Mouse (Mus musculus): ENCODE results near the gene Bbs4. TPM values are rescaled to one million over a fixed set of nuclear protein-coding genes. Genes with fewer than 3 reads are reported as not detected.

Gene Bbs4
- polyA plus RNA-seq, 1 experiment from 2014 or later: 46.2 TPM

- Histone ChIP-seq H3K9me3 (no peaks in the 10 kb centered on the region), H3K27me3 (replicated peaks) (no peaks in the 10 kb centered on the region), H3K4me2 (peak within 1 kb of the TSS; percentile 72), H3K4me1 (peaks cover 19% of the 10 kb centered on the region), H3K9ac (peak within 1 kb of the TSS; percentile 83), H3K36me3 (replicated peaks) (no peaks in the 10 kb centered on the region), H3K27ac (peak within 1 kb of the TSS; percentile 95), H3K4me3 (peak within 1 kb of the TSS; percentile 94)
- WGBS: under 1% methylated on average over 58 of the region's 58 CpGs
- peak; percentile 97 for ATAC-seq (replicated peaks)
Observed at GRCm38 (mm10) chr9:59290957-59291687, 62.2 kb downstream of the Bbs4 start, which contains the start of gene Adpgk. Adpgk (plus strand) TSS chr9:59291558.

GRCm38 (mm10) chr9:59289529-59290115 lies 63.7 kb downstream of the Bbs4 start:
- Histone ChIP-seq H3K27me3 (replicated peaks) (no peaks in the 10 kb centered on the region), H3K4me2 (no peak overlapping the region), H3K27ac (no peak overlapping the region), H3K4me3 (no peak overlapping the region), H3K9me3 (no peaks in the 10 kb centered on the region), H3K36me3 (replicated peaks) (no peaks in the 10 kb centered on the region), H3K9ac (no peak overlapping the region), H3K4me1 (peaks cover 19% of the 10 kb centered on the region)
- WGBS: 78% methylated on average over 6 of the region's 6 CpGs
- ATAC-seq (replicated peaks): no peak

- no peak overlapping the region for H3K4me3 ChIP-seq
- no peak overlapping the region for H3K27ac ChIP-seq
- H3K9ac ChIP-seq: no peak overlapping the region
- no peaks in the 10 kb centered on the region for H3K9me3 ChIP-seq
- ATAC-seq (replicated peaks): no peak
- H3K4me1 ChIP-seq: peaks cover 19% of the 10 kb centered on the region
- H3K36me3 ChIP-seq (replicated peaks): no peaks in the 10 kb centered on the region
- no peaks in the 10 kb centered on the region for H3K27me3 ChIP-seq (replicated peaks)
- 72% methylated on average over 3 of the region's 3 CpGs for WGBS
- H3K4me2 ChIP-seq: no peak overlapping the region
Observed at GRCm38 (mm10) chr9:59288685-59289410, 64.5 kb downstream of the Bbs4 start.

- no peaks in the 10 kb centered on the region for H3K27me3 ChIP-seq (replicated peaks)
- 68% methylated on average over 5 of the region's 5 CpGs for WGBS
- H3K4me2 ChIP-seq: no peak overlapping the region
- H3K27ac ChIP-seq: no peak overlapping the region
- H3K36me3 ChIP-seq (replicated peaks): no peaks in the 10 kb centered on the region
- peaks cover 16% of the 10 kb centered on the region for H3K4me1 ChIP-seq
- H3K9ac ChIP-seq: no peak overlapping the region
- ATAC-seq (replicated peaks): no peak
- no peak overlapping the region for H3K4me3 ChIP-seq
- no peaks in the 10 kb centered on the region for H3K9me3 ChIP-seq
Observed at GRCm38 (mm10) chr9:59288058-59288457, 65.2 kb downstream of the Bbs4 start.

GRCm38 (mm10) chr9:59285614-59286013 lies 67.7 kb downstream of the Bbs4 start:
- H3K9me3 ChIP-seq: no peaks in the 10 kb centered on the region
- no peak for ATAC-seq (replicated peaks)
- peaks cover 7% of the 10 kb centered on the region for H3K4me1 ChIP-seq
- H3K4me2 ChIP-seq: no peak overlapping the region
- WGBS: 57% methylated on average over 6 of the region's 6 CpGs
- H3K36me3 ChIP-seq (replicated peaks): no peaks in the 10 kb centered on the region
- H3K9ac ChIP-seq: no peak overlapping the region
- no peak overlapping the region for H3K4me3 ChIP-seq
- no peaks in the 10 kb centered on the region for H3K27me3 ChIP-seq (replicated peaks)
- no peak overlapping the region for H3K27ac ChIP-seq

GRCm38 (mm10) chr9:59282683-59282986 lies 70.7 kb downstream of the Bbs4 start:
- WGBS: 55% methylated on average over 7 of the region's 7 CpGs
- no peaks in the 10 kb centered on the region for H3K27me3 ChIP-seq (replicated peaks)
- peaks cover 7% of the 10 kb centered on the region for H3K4me1 ChIP-seq
- no peaks in the 10 kb centered on the region for H3K36me3 ChIP-seq (replicated peaks)
- peak overlapping the region; percentile 21 for H3K4me2 ChIP-seq
- no peaks in the 10 kb centered on the region for H3K9me3 ChIP-seq
- H3K9ac ChIP-seq: no peak overlapping the region
- no peak overlapping the region for H3K27ac ChIP-seq
- H3K4me3 ChIP-seq: no peak overlapping the region
- ATAC-seq (replicated peaks): no peak

GRCm38 (mm10) chr9:59281871-59282682 lies 71.2 kb downstream of the Bbs4 start:
- ATAC-seq (replicated peaks): peak; percentile 79
- H3K4me2 ChIP-seq: peak overlapping the region; percentile 21
- peaks cover 7% of the 10 kb centered on the region for H3K4me1 ChIP-seq
- H3K36me3 ChIP-seq (replicated peaks): no peaks in the 10 kb centered on the region
- H3K4me3 ChIP-seq: no peak overlapping the region
- no peaks in the 10 kb centered on the region for H3K27me3 ChIP-seq (replicated peaks)
- no peaks in the 10 kb centered on the region for H3K9me3 ChIP-seq
- no peak overlapping the region for H3K9ac ChIP-seq
- WGBS: 50% methylated on average over 18 of the region's 27 CpGs
- peak overlapping the region; percentile 32; the same call in 1 of the 2 replicates for H3K27ac ChIP-seq

GRCm38 (mm10) chr9:59280888-59281287 lies 72.4 kb downstream of the Bbs4 start:
- Histone ChIP-seq H3K4me2 (no peak overlapping the region), H3K27me3 (replicated peaks) (no peaks in the 10 kb centered on the region), H3K4me1 (peaks cover 7% of the 10 kb centered on the region), H3K9ac (no peak overlapping the region), H3K36me3 (replicated peaks) (no peaks in the 10 kb centered on the region), H3K4me3 (no peak overlapping the region), H3K27ac (no peak overlapping the region), H3K9me3 (no peaks in the 10 kb centered on the region)
- ATAC-seq (replicated peaks): no peak
- 93% methylated on average over 5 of the region's 5 CpGs for WGBS

GRCm38 (mm10) chr9:59278694-59279093 lies 74.6 kb downstream of the Bbs4 start:
- H3K4me2 ChIP-seq: no peak overlapping the region
- no peaks in the 10 kb centered on the region for H3K9me3 ChIP-seq
- peaks cover 7% of the 10 kb centered on the region for H3K4me1 ChIP-seq
- WGBS: 89% methylated on average over 5 of the region's 5 CpGs
- H3K27me3 ChIP-seq (replicated peaks): no peaks in the 10 kb centered on the region
- no peaks in the 10 kb centered on the region for H3K36me3 ChIP-seq (replicated peaks)
- H3K27ac ChIP-seq: no peak overlapping the region
- no peak for ATAC-seq (replicated peaks)
- H3K4me3 ChIP-seq: no peak overlapping the region
- no peak overlapping the region for H3K9ac ChIP-seq

- Histone ChIP-seq H3K27me3 (replicated peaks) (no peaks in the 10 kb centered on the region), H3K9ac (no peak overlapping the region), H3K27ac (no peak overlapping the region), H3K4me1 (peaks cover 7% of the 10 kb centered on the region), H3K4me3 (no peak overlapping the region), H3K36me3 (replicated peaks) (no peaks in the 10 kb centered on the region), H3K4me2 (no peak overlapping the region), H3K9me3 (no peaks in the 10 kb centered on the region)
- WGBS: 93% methylated on average over 2 of the region's 2 CpGs
- ATAC-seq (replicated peaks): no peak
Observed at GRCm38 (mm10) chr9:59278199-59278598, 75.1 kb downstream of the Bbs4 start.

GRCm38 (mm10) chr9:59274846-59275455 lies 78.4 kb downstream of the Bbs4 start:
- Histone ChIP-seq H3K27me3 (replicated peaks) (no peaks in the 10 kb centered on the region), H3K27ac (no peak overlapping the region), H3K4me1 (no peaks in the 10 kb centered on the region; the same call in 1 of the 2 replicates), H3K9ac (no peak overlapping the region), H3K9me3 (no peaks in the 10 kb centered on the region), H3K4me2 (no peak overlapping the region), H3K4me3 (no peak overlapping the region), H3K36me3 (replicated peaks) (no peaks in the 10 kb centered on the region)
- WGBS: 77% methylated on average over 19 of the region's 19 CpGs
- ATAC-seq (replicated peaks): no peak

- H3K36me3 ChIP-seq (replicated peaks): no peaks in the 10 kb centered on the region
- H3K4me3 ChIP-seq: no peak overlapping the region
- H3K4me1 ChIP-seq: no peaks in the 10 kb centered on the region; the same call in 1 of the 2 replicates
- no peak overlapping the region for H3K9ac ChIP-seq
- H3K27ac ChIP-seq: no peak overlapping the region
- no peaks in the 10 kb centered on the region for H3K9me3 ChIP-seq
- no peak overlapping the region for H3K4me2 ChIP-seq
- no peak for ATAC-seq (replicated peaks)
- no peaks in the 10 kb centered on the region for H3K27me3 ChIP-seq (replicated peaks)
Observed at GRCm38 (mm10) chr9:59273199-59273598, 80.1 kb downstream of the Bbs4 start.
